Mouse (Mus musculus) forebrain, embryonic 15.5 days (tissue): ENCODE results near the gene Flywch1. TPM values are rescaled to one million over a fixed set of nuclear protein-coding genes. Genes with fewer than 3 reads are reported as not detected.
A peak's percentile ranks its signal among the peaks of the same experiment; 100 is the strongest.

Experiments used
- ATAC-seq: fragments of 200-750 bp; cut with Nextera tagmentation; replicated peaks from 2 replicates; pipeline ENCODE4 v1.8.0; 2017; ENCODE audit warnings: mild to moderate bottlenecking, moderate TSS enrichment, moderate library complexity
- H3K27ac ChIP-seq: fragments of 300-500 bp; sonication (generic); replicated peaks from 2 replicates; pipeline ENCODE4 v1.5.1; 2015; ENCODE audit warnings: mild to moderate bottlenecking, inconsistent platforms
- H3K27me3 ChIP-seq: fragments of 300-500 bp; sonication (generic); 2 replicates; pipeline ENCODE4 v1.6.1; 2015; ENCODE audit warnings: inconsistent platforms
- H3K36me3 ChIP-seq: fragments of 300-500 bp; sonication (generic); 2 replicates; pipeline ENCODE4 v1.6.1; 2015; ENCODE audit warnings: mild to moderate bottlenecking, inconsistent platforms
- H3K4me1 ChIP-seq: fragments of 300-500 bp; sonication (generic); 2 replicates; pipeline ENCODE4 v1.6.1; 2015; ENCODE audit warnings: inconsistent platforms
- H3K4me2 ChIP-seq: fragments of 300-500 bp; sonication (generic); replicated peaks from 2 replicates; pipeline ENCODE4 v1.6.1; 2015; ENCODE audit warnings: mild to moderate bottlenecking, inconsistent platforms
- H3K4me3 ChIP-seq: fragments of 300-500 bp; sonication (generic); 2 replicates; pipeline ENCODE4 v1.5.1; 2015; ENCODE audit warnings: mild to moderate bottlenecking, inconsistent platforms
- H3K9ac ChIP-seq: fragments of 300-500 bp; sonication (generic); replicated peaks from 2 replicates; pipeline ENCODE4 v1.6.1; 2015; ENCODE audit warnings: mild to moderate bottlenecking, inconsistent platforms
- H3K9me3 ChIP-seq: fragments of 300-500 bp; sonication (generic); 2 replicates; pipeline ENCODE4 v1.6.1; 2016; ENCODE audit warnings: inconsistent platforms
- WGBS: fragments of 180-500 bp; shearing (Covaris S2); methylation state at CpG from one replicate; pipeline ENCODE4 v1.1.7; 2015; ENCODE audit warnings: mixed read lengths; 5-methylcytosine and 5-hydroxymethylcytosine counted together
- polyA plus RNA-seq: library from polyadenylated mRNA; unstranded; fragments of >200 nt; fragmentation: Nextera tagmentation; extraction: Ambion mirVana; gene quantifications from 2 replicates; pipeline ENCODE4 v1.2.1, GENCODE M21; 2015

Gene Flywch1
- polyA plus RNA-seq, result 162 and 164 TPM in 2 replicates

- peak; percentile 99 for ATAC-seq
- Histone ChIP-seq H3K27me3 (no peaks in the 10 kb centered on the region), H3K9me3 (no peaks in the 10 kb centered on the region), H3K9ac (peak within 1 kb of the TSS; percentile 98), H3K4me1 (peaks cover 21% of the 10 kb centered on the region), H3K27ac (peak within 1 kb of the TSS; percentile 85), H3K4me3 (peak within 1 kb of the TSS; percentile 96), H3K36me3 (no peaks in the 10 kb centered on the region; the same call in 1 of the 2 replicates), H3K4me2 (peak within 1 kb of the TSS; percentile 50)
- 4% methylated on average over 58 of the region's 58 CpGs for WGBS
Observed at GRCm38 (mm10) chr17:23771284-23772218, at the start of gene Flywch1. Flywch1 (minus strand) TSS chr17:23771602.

- H3K9me3 ChIP-seq, result peaks cover 10% of the 10 kb centered on the region
- H3K27me3 ChIP-seq, result no peaks in the 10 kb centered on the region
- no peaks in the 10 kb centered on the region for H3K4me1 ChIP-seq
- no peak overlapping the region for H3K4me2 ChIP-seq
- H3K27ac ChIP-seq, result no peak overlapping the region
- no peak overlapping the region for H3K4me3 ChIP-seq
- H3K36me3 ChIP-seq, result peaks cover 97% of the 10 kb centered on the region
- no peak for ATAC-seq
- H3K9ac ChIP-seq, result no peak overlapping the region
- 96% methylated on average over 5 of the region's 5 CpGs for WGBS
Observed at GRCm38 (mm10) chr17:23820731-23821130, 49.3 kb upstream of the Flywch1 start.

GRCm38 (mm10) chr17:23819235-23819634 is 47.8 kb upstream of the Flywch1 start:
- Histone ChIP-seq H3K9me3 (peaks cover 10% of the 10 kb centered on the region), H3K4me1 (no peaks in the 10 kb centered on the region), H3K4me2 (no peak overlapping the region), H3K36me3 (peaks cover 97% of the 10 kb centered on the region), H3K27ac (no peak overlapping the region), H3K4me3 (no peak overlapping the region), H3K27me3 (no peaks in the 10 kb centered on the region), H3K9ac (no peak overlapping the region)
- WGBS, result 98% methylated on average over 25 of the region's 25 CpGs
- no peak for ATAC-seq

GRCm38 (mm10) chr17:23818579-23818978 is 47.2 kb upstream of the Flywch1 start:
- H3K9ac ChIP-seq, result no peak overlapping the region
- ATAC-seq, result no peak
- no peak overlapping the region for H3K27ac ChIP-seq
- WGBS, result 97% methylated on average over 8 of the region's 8 CpGs
- peaks cover 10% of the 10 kb centered on the region for H3K9me3 ChIP-seq
- no peaks in the 10 kb centered on the region for H3K4me1 ChIP-seq
- no peak overlapping the region for H3K4me2 ChIP-seq
- peaks cover 97% of the 10 kb centered on the region for H3K36me3 ChIP-seq
- no peak overlapping the region for H3K4me3 ChIP-seq
- no peaks in the 10 kb centered on the region for H3K27me3 ChIP-seq

- 98% methylated on average over 16 of the region's 16 CpGs for WGBS
- H3K9me3 ChIP-seq, result peaks cover 10% of the 10 kb centered on the region
- no peak overlapping the region for H3K4me2 ChIP-seq
- no peak for ATAC-seq
- H3K4me1 ChIP-seq, result no peaks in the 10 kb centered on the region
- peaks cover 94% of the 10 kb centered on the region for H3K36me3 ChIP-seq
- no peak overlapping the region for H3K4me3 ChIP-seq
- H3K27ac ChIP-seq, result no peak overlapping the region
- no peaks in the 10 kb centered on the region for H3K27me3 ChIP-seq
- no peak overlapping the region for H3K9ac ChIP-seq
Observed at GRCm38 (mm10) chr17:23815641-23816040, 44.2 kb upstream of the Flywch1 start.

GRCm38 (mm10) chr17:23807918-23808317 is 36.5 kb upstream of the Flywch1 start:
- H3K4me3 ChIP-seq, result no peak overlapping the region
- no peak for ATAC-seq

GRCm38 (mm10) chr17:23806867-23807266 is 35.5 kb upstream of the Flywch1 start:
- Histone ChIP-seq H3K9me3 (no peaks in the 10 kb centered on the region), H3K27ac (no peak overlapping the region), H3K27me3 (no peaks in the 10 kb centered on the region), H3K36me3 (peaks cover 43% of the 10 kb centered on the region), H3K4me1 (peaks cover 34% of the 10 kb centered on the region), H3K4me2 (0 out of 2 replicates have a peak overlapping the region, but pooled peaks have one; percentile 3), H3K9ac (no peak overlapping the region), H3K4me3 (no peak overlapping the region)
- no peak for ATAC-seq
- 78% methylated on average over 25 of the region's 25 CpGs for WGBS

More at GRCm38 (mm10) chr17:23807918-23808317, 36.5 kb upstream of the Flywch1 start:
- no peaks in the 10 kb centered on the region for H3K9me3 ChIP-seq
- H3K27ac ChIP-seq, result no peak overlapping the region
- H3K4me2 ChIP-seq, result no peak overlapping the region
- WGBS, result 89% methylated on average over 3 of the region's 3 CpGs
- peaks cover 34% of the 10 kb centered on the region for H3K4me1 ChIP-seq
- H3K27me3 ChIP-seq, result no peaks in the 10 kb centered on the region
- no peak overlapping the region for H3K9ac ChIP-seq
- H3K36me3 ChIP-seq, result peaks cover 52% of the 10 kb centered on the region

- peaks cover 20% of the 10 kb centered on the region for H3K36me3 ChIP-seq
- peak overlapping the region; percentile 92 for H3K9ac ChIP-seq
- H3K4me1 ChIP-seq, result peaks cover 34% of the 10 kb centered on the region
- peak overlapping the region; percentile 95 for H3K4me3 ChIP-seq
- H3K9me3 ChIP-seq, result no peaks in the 10 kb centered on the region
- H3K27ac ChIP-seq, result 0 out of 2 replicates have a peak overlapping the region, but pooled peaks have one; percentile 97
- no peak for ATAC-seq
- H3K27me3 ChIP-seq, result no peaks in the 10 kb centered on the region
- WGBS, result 4% methylated on average over 8 of the region's 8 CpGs
- peak overlapping the region; percentile 77 for H3K4me2 ChIP-seq
Observed at GRCm38 (mm10) chr17:23804426-23805085, 33.2 kb upstream of the Flywch1 start.

- Histone ChIP-seq H3K36me3 (peaks cover 10% of the 10 kb centered on the region), H3K4me3 (peak overlapping the region; percentile 95), H3K4me2 (peak overlapping the region; percentile 77), H3K4me1 (peaks cover 34% of the 10 kb centered on the region), H3K27me3 (no peaks in the 10 kb centered on the region), H3K9ac (peak overlapping the region; percentile 92), H3K27ac (peak overlapping the region; percentile 97), H3K9me3 (no peaks in the 10 kb centered on the region)
- ATAC-seq, result peak; percentile 58
- WGBS, result under 1% methylated on average over 74 of the region's 83 CpGs
Observed at GRCm38 (mm10) chr17:23803366-23804041, 32.1 kb upstream of the Flywch1 start.

- H3K4me1 ChIP-seq, result peaks cover 34% of the 10 kb centered on the region
- ATAC-seq, result peak; percentile 99
- peaks cover 3% of the 10 kb centered on the region for H3K36me3 ChIP-seq
- peak overlapping the region; percentile 95 for H3K4me3 ChIP-seq
- under 1% methylated on average over 60 of the region's 60 CpGs for WGBS
- H3K4me2 ChIP-seq, result peak overlapping the region; percentile 77
- no peaks in the 10 kb centered on the region for H3K9me3 ChIP-seq
- no peaks in the 10 kb centered on the region for H3K27me3 ChIP-seq
- peak overlapping the region; percentile 92 for H3K9ac ChIP-seq
- peak overlapping the region; percentile 97 for H3K27ac ChIP-seq
Observed at GRCm38 (mm10) chr17:23802746-23803365, 31.5 kb upstream of the Flywch1 start.

- no peaks in the 10 kb centered on the region for H3K36me3 ChIP-seq
- no peaks in the 10 kb centered on the region for H3K9me3 ChIP-seq
- H3K27ac ChIP-seq, result no peak overlapping the region
- no peak overlapping the region for H3K4me2 ChIP-seq
- 91% methylated on average over 10 of the region's 10 CpGs for WGBS
- no peak overlapping the region for H3K9ac ChIP-seq
- no peak for ATAC-seq
- H3K27me3 ChIP-seq, result no peaks in the 10 kb centered on the region
- no peak overlapping the region for H3K4me3 ChIP-seq
- peaks cover 27% of the 10 kb centered on the region for H3K4me1 ChIP-seq
Observed at GRCm38 (mm10) chr17:23801627-23802026, 30.2 kb upstream of the Flywch1 start.
